Mouse (Mus musculus) C2C12 (cell line): Measurements from ENCODE around the gene Chn2.

Experiments
- CTCF ChIP-seq: IDR thresholded peaks from one replicate; pipeline ENCODE4 v1.5.1; 2011; ENCODE audit not compliant: control insufficient read depth, insufficient read depth, insufficient read length
- MAX ChIP-seq: IDR thresholded peaks from one replicate; pipeline ENCODE4 v1.6.1; 2011; ENCODE audit warnings: mild to moderate bottlenecking, control low read depth
- MYOD1 ChIP-seq: IDR thresholded peaks from one replicate; pipeline ENCODE4 v1.6.1; 2011; ENCODE audit warnings: low read depth; ENCODE audit not compliant: control insufficient read depth, insufficient read length
- MYOG ChIP-seq: IDR thresholded peaks from one replicate; pipeline ENCODE4 v1.6.1; 2011; ENCODE audit not compliant: control insufficient read depth, insufficient read length; ENCODE audit errors: extremely low read depth
- USF1 ChIP-seq: IDR thresholded peaks from one replicate; pipeline ENCODE4 v1.6.1; 2011; ENCODE audit warnings: low read depth, mild to moderate bottlenecking, control low read depth, moderate library complexity

DNA sequence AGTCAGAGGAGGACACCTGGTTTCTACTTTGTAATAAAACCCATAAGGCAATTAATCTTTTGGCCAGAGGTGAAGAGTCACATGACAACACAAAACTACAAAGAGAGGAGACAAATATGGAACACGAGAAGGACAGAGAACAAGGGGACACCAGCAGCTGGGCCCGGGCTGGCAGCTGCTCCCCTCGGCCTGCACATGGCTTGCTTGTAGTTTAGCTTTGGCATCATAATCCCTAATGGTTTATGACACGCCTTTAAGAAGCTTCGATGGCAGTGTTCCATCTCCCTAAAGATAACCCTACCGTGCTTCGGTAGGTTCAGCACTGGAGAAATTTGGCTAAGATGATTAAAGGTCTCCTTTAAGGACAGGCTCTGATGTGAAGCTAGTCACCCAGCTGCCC lies 225.2 kb downstream of the Chn2 start:
- no peak for TF ChIP-seq CTCF
- no peak for TF ChIP-seq MAX
- TF ChIP-seq USF1: peak; percentile 17
- TF ChIP-seq MYOG: no peak
- no peak for TF ChIP-seq MYOD1
